Mouse (Mus musculus) stomach, postnatal 0 days (tissue): ENCODE data around the gene Traf3ip2.

Experiments used
- CTCF ChIP-seq: IDR thresholded peaks from 2 replicates; pipeline ENCODE4 v1.5.1; 2016; ENCODE audit warnings: antibody characterized with exemption, low read depth, mild to moderate bottlenecking, moderate library complexity
- EP300 ChIP-seq: optimal IDR thresholded peaks from 2 replicates; pipeline ENCODE3; 2016; ENCODE audit warnings: antibody characterized with exemption

DNA sequence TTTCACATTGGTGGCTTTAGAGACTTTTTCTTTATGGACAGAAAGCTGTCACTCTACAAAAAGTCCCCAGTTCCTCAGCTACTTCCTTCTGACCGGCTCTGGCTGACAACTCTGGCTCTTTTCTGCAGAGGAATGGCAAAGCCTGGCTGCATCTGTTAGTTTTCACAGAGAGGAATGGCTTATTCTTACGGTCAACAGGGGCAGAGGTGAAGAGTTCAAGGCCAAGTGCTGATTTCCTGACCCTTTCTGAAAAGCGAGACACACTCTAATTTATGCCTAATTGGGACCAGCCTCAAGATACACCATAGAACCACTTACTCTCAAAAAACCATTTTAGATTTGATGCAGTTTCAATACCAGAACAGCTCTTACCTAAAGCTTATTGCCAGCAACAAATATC, 61.4 kb downstream of the Traf3ip2 start:
- no peak for TF ChIP-seq EP300
- TF ChIP-seq CTCF: no peak
